Mouse (Mus musculus) small intestine, adult 2 months (tissue): ENCODE data around the gene Galnt16.

Experiments
- CTCF ChIP-seq: fragments of 200-500 bp; IDR thresholded peaks from 2 replicates; pipeline ENCODE4 v1.5.1; 2012; ENCODE audit warnings: low read depth, mild to moderate bottlenecking, control low read depth, inconsistent platforms, low read length, moderate library complexity, mixed read lengths; ENCODE audit not compliant: insufficient replicate concordance, insufficient read length; ENCODE audit errors: extremely low read depth
- POLR2A ChIP-seq: fragments of 200-500 bp; IDR thresholded peaks from 2 replicates; pipeline ENCODE4 v1.6.1; 2012; ENCODE audit warnings: low read depth, mild to moderate bottlenecking, control low read depth, inconsistent platforms, low read length, moderate library complexity

DNA sequence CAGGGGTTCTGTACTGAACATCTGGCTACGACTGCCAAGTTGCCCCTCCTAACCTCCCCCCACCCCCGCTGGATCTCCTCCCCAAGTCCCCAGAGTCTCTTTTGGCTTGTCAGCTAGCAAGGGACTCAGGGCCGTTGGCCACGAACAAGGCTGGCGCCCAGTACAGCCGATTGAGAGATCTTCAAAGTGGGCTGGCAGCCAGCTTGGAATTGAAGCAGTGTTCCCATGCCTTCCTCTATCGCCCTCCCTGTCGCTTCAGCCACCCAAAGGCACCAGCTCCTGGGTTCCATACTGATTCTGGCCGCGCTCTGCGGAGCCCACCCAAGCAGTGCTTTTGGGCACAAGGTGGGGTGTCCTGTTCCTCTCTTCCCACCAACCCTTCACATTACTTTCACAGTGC lies 31.6 kb downstream of the Galnt16 start:
- TF ChIP-seq POLR2A, result no peak
- no peak for TF ChIP-seq CTCF
